Mouse (Mus musculus): ENCODE measurements around the gene Ank.

DNA sequence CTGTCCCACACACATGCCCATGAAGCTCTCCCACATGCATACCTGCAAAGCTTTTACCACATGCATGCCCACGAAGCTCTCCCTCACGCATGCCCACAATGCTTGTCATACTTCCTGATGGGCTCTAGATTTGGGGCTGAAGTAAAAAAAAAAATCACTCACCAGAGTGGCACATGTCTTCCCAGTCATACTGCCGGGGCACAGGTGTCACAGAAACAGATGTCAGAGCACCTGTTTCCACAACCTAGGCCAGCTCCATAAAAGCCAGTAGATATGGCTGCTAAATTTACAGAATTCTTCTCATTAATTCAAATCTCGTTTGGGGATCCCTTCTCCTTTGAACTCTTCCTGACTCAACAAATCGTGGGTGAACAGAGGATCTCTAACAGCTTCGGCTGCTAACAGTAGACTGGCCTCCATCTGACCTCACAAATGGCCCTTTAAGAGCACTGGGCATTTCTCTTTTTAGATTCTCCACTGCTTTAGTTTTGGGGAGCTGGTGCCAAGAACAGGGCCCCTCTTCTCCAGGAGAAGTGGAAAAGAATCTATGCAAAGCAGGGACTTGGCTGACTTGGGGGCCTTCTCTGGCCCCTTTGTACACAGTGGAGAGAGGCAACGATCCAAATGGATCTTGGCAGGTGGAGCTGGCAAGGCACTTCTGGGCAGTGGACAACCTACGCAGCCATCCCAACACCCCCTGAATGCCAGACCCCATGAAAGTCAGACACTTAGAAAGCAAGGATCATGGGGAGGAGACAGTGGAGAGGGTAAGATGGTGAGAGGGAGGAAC lies 108.7 kb downstream of the Ank start:
- TF ChIP-seq CTCF (IDR thresholded peaks at IDR 0.05; ENCODE audit: borderline replicate concordance, control insufficient read depth, extremely low read depth, insufficient read depth, low read length, poor library complexity) (no peak), POLR2A (IDR thresholded peaks at IDR 0.05; ENCODE audit: control insufficient read depth, extremely low read depth, insufficient read depth, low read length, poor library complexity) (no peak)
